Mouse (Mus musculus): ENCODE data around the gene Gphn. TPM values are rescaled to one million over a fixed set of nuclear protein-coding genes. Genes with fewer than 3 reads are reported as not detected.

The Gphn gene
- polyA plus RNA-seq, 1 experiment from 2014 or later: 23.5 TPM

Other genes with a start within 250 kb of the Gphn start
- gene Gm6657, start 32.1 kb upstream of the Gphn start, polyA plus RNA-seq (2016; fragmentation: Nextera tagmentation; extraction: Ambion mirVana): not detected in 2 replicates

All from midbrain, embryonic 12.5 days (tissue).